Comparison of ENCODE assay signal across 8 mouse cellular contexts in genomic region chr2:103483986-103484520, GRCm38 (mm10). TPM values are rescaled to one million over a fixed set of nuclear protein-coding genes. Genes with fewer than 3 reads are reported as not detected.
DNase-seq lines count a peak whose midpoint lies in the region; ATAC-seq and TF ChIP-seq lines count a peak whose summit lies in the region.

No protein-coding gene starts in this region.

- H3K9me3 ChIP-seq in ES-Bruce4 (replicated peaks; ENCODE audit: control insufficient read depth, insufficient read depth, low read length, poor library complexity, severe bottlenecking), result no peaks in the 10 kb centered on the region
- H3K9me3 ChIP-seq in forebrain, embryonic 16.5 days (ENCODE audit: control insufficient read depth, low read length), result no peaks in the 10 kb centered on the region
- H3K9me3 ChIP-seq in liver, embryonic 13.5 days (replicated peaks), result no peaks in the 10 kb centered on the region

- peak overlapping the region; percentile 77 for H3K4me2 ChIP-seq in forebrain, embryonic 16.5 days (ENCODE audit: low read length)
- peak overlapping the region; percentile 73 for H3K4me2 ChIP-seq in liver, embryonic 13.5 days

- no peaks in the 10 kb centered on the region for H3K27me3 ChIP-seq in cerebellum, adult 2 months (ENCODE audit: control insufficient read depth, insufficient read depth, low read length)
- H3K27me3 ChIP-seq in ES-Bruce4 (ENCODE audit: control insufficient read depth, insufficient read depth, low read length, poor library complexity, severe bottlenecking), result no peaks in the 10 kb centered on the region
- H3K27me3 ChIP-seq in forebrain, embryonic 16.5 days (replicated peaks; ENCODE audit: control insufficient read depth, insufficient read depth, low read length), result no peaks in the 10 kb centered on the region
- no peaks in the 10 kb centered on the region for H3K27me3 ChIP-seq in liver, embryonic 13.5 days

- no peaks in the 10 kb centered on the region for H3K4me1 ChIP-seq in cerebellum, adult 2 months (ENCODE audit: control insufficient read depth, insufficient read depth, low read length)
- peaks cover 2% of the 10 kb centered on the region for H3K4me1 ChIP-seq in ES-Bruce4 (ENCODE audit: control insufficient read depth, insufficient read depth, low read length)
- H3K4me1 ChIP-seq in forebrain, embryonic 16.5 days (replicated peaks; ENCODE audit: control insufficient read depth, insufficient read depth, low read length), result peaks cover 14% of the 10 kb centered on the region
- peaks cover 56% of the 10 kb centered on the region for H3K4me1 ChIP-seq in liver, embryonic 13.5 days (replicated peaks)

- no peak overlapping the region for H3K27ac ChIP-seq in cerebellum, adult 2 months (ENCODE audit: insufficient read depth, low read length)
- no peak overlapping the region for H3K27ac ChIP-seq in ES-Bruce4 (ENCODE audit: insufficient read depth, low read length)
- no peak overlapping the region for H3K27ac ChIP-seq in forebrain, embryonic 16.5 days (ENCODE audit: low read length)
- H3K27ac ChIP-seq in liver, embryonic 13.5 days, result peak overlapping the region; percentile 99

- H3K4me3 ChIP-seq in cerebellum, adult 2 months (replicated peaks; ENCODE audit: insufficient read depth, low read depth, low read length), result peak overlapping the region; percentile 70
- peak overlapping the region; percentile 90 for H3K4me3 ChIP-seq in ES-Bruce4 (ENCODE audit: low read depth, low read length)
- peak overlapping the region; percentile 90 for H3K4me3 ChIP-seq in forebrain, embryonic 16.5 days (replicated peaks; ENCODE audit: low read length)
- peak overlapping the region; percentile 89 for H3K4me3 ChIP-seq in liver, embryonic 13.5 days (replicated peaks)

- WGBS in cerebellum, adult 2 months, result 35% methylated on average over 5 of the region's 5 CpGs
- WGBS in forebrain, embryonic 16.5 days, result 32% methylated on average over 5 of the region's 5 CpGs
- WGBS in liver, embryonic 13.5 days (ENCODE audit: insufficient replicate concordance), result 5% methylated on average over 5 of the region's 5 CpGs

- no peaks in the 10 kb centered on the region for H3K36me3 ChIP-seq in ES-Bruce4 (ENCODE audit: control insufficient read depth, insufficient read depth, low read length, poor library complexity, severe bottlenecking)
- no peaks in the 10 kb centered on the region for H3K36me3 ChIP-seq in forebrain, embryonic 16.5 days (ENCODE audit: control insufficient read depth, insufficient read depth)
- peaks cover 18% of the 10 kb centered on the region for H3K36me3 ChIP-seq in liver, embryonic 13.5 days

- no peak for TF ChIP-seq EP300 in ES-Bruce4 (IDR thresholded peaks at IDR 0.05; ENCODE audit: insufficient read depth, low read depth, low read length)

- no peak for TF ChIP-seq CTCF in cerebellum, adult 2 months (IDR thresholded peaks at IDR 0.05; ENCODE audit: borderline replicate concordance, insufficient read depth, low read depth, low read length)
- TF ChIP-seq CTCF in ES-Bruce4 (IDR thresholded peaks at IDR 0.05; ENCODE audit: low read depth, low read length), result no peak

- ATAC-seq in forebrain, embryonic 16.5 days, result no peak
- peak; percentile 63 for ATAC-seq in liver, embryonic 13.5 days (ENCODE audit: low read depth)

- H3K9ac ChIP-seq in ES-Bruce4 (ENCODE audit: low read depth, poor library complexity, severe bottlenecking), result peak overlapping the region; percentile 62
- H3K9ac ChIP-seq in forebrain, embryonic 16.5 days (replicated peaks; ENCODE audit: low read depth, low read length), result peak overlapping the region; percentile 87
- H3K9ac ChIP-seq in liver, embryonic 13.5 days, result peak overlapping the region; percentile 94

- DNase-seq in cerebellum, adult 2 months, result peak in 1 of 2 experiments; percentile 6
- no peak for DNase-seq in cerebellum, adult 11-12 months
- DNase-seq in liver, embryonic 13.5 days, result peak; percentile 44
- no peak for DNase-seq in thymus, postnatal 4 days
- no peak for DNase-seq in adrenal gland, postnatal 4 days (ENCODE audit: low spot score in 2 of 2)
- no peak for DNase-seq in layer of hippocampus, adult 9-10 months (ENCODE audit: low spot score)

- no peak for TF ChIP-seq POLR2A in cerebellum, adult 2 months (IDR thresholded peaks at IDR 0.05; ENCODE audit: borderline replicate concordance, insufficient read depth, low read length)
- no peak for TF ChIP-seq POLR2A in ES-Bruce4 (IDR thresholded peaks at IDR 0.05; ENCODE audit: insufficient read depth, low read length)

RNA-seq across cellular contexts. Expression of gene Cat, which starts 0.9 kb away (rescaled TPM):
- 47.6 and 49.1 TPM in 2 replicates for polyA plus RNA-seq in cerebellum, adult 2 months (2012; rRNA removed)
- 103 and 105 TPM in 2 replicates for polyA plus RNA-seq in ES-Bruce4 (2011; ENCODE audit: insufficient read depth, insufficient read length, low read depth, missing spikeins)
- polyA plus RNA-seq in forebrain, embryonic 16.5 days (2015; fragmentation: Nextera tagmentation; extraction: Ambion mirVana), result 70.9 and 79.3 TPM in 2 replicates
- 102 and 145 TPM in 2 replicates for polyA plus RNA-seq in liver, embryonic 13.5 days (2015; fragmentation: Nextera tagmentation; extraction: Ambion mirVana)
- 100 to 1,000 TPM; 157 to 174 TPM for total RNA-seq in adrenal gland, postnatal 4 days (2021)
